Mouse (Mus musculus) cerebellum, adult 2 months (tissue): ENCODE data around the gene Gnl1.

Experiments
- CTCF ChIP-seq: fragments of 200-500 bp; IDR thresholded peaks from 2 replicates; pipeline ENCODE4 v1.5.1; 2011; ENCODE audit warnings: low read depth, mild to moderate bottlenecking, control low read depth, low read length, moderate library complexity, borderline replicate concordance; ENCODE audit not compliant: insufficient read depth
- POLR2A ChIP-seq: fragments of 200-500 bp; IDR thresholded peaks from 2 replicates; pipeline ENCODE4 v1.6.1; 2011; ENCODE audit warnings: low read length, control low read depth, borderline replicate concordance; ENCODE audit not compliant: insufficient read depth

DNA sequence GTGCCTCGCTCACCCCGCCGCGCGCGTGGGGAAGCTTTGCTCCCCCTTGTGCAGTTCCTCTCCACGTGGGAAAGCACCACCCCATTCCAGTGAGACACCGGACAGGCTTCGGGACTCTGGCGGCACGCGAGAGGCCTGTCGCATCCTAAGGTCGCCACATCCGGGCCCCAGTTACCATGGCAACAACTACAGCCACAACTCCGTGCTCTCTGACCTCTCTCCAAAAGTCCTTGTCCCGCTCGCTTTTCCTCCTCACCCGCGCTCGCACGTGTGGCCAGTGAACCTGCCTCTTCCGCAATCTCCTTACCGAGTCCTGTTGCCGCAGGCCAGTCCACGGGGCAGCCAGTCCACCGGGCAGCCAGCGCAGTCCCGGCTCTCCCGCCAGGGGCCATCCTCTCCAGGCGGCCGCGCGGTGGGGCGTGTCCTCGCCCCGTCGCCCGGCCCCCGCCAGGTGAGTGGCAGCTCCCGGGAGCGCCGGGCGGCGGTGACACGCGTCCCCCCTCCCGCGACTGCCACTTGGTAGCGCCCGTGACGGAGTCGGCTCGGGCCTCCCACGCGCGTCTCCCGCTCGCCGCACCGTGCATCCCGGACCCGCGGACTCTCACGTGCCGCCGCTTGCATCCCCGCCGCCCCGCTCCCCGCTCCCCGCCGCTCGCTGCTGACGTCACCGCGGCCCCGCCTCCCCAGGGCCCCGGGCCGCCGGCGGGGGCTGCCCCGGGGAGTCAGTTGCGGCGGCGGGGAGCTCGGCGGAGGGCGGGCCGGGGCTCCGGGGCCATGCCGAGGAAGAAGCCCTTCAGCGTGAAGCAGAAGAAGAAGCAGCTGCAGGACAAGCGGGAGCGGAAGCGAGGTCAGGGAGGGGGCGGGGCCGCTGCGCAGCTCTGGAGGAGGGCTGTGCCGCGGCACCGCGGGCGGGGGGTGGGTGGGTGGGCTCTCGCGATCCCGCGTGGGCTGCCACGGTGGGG, at the start of gene Gnl1, which contains the start of gene Prr3:
- TF ChIP-seq CTCF = no peak
- no peak for TF ChIP-seq POLR2A
